Mouse (Mus musculus): ENCODE data around the gene Gpr142. TPM values are rescaled to one million over a fixed set of nuclear protein-coding genes. Genes with fewer than 3 reads are reported as not detected.

Gene Gpr142
- polyA plus RNA-seq, 1 experiment: not detected

GRCm38 (mm10) chr11:114816934-114817333 lies 18.2 kb downstream of the Gpr142 start:
- Histone ChIP-seq H3K27me3 (ENCODE audit: control insufficient read depth, insufficient read depth, low read length) (no peaks in the 10 kb centered on the region), H3K27ac (ENCODE audit: control insufficient read depth, insufficient read depth, low read length) (no peak overlapping the region), H3K36me3 (ENCODE audit: control insufficient read depth, insufficient read depth, low read length) (no peaks in the 10 kb centered on the region), H3K4me3 (ENCODE audit: control insufficient read depth, insufficient read depth, low read length) (no peak overlapping the region), H3K4me1 (replicated peaks; ENCODE audit: control insufficient read depth, insufficient read depth, low read length) (peaks cover 17% of the 10 kb centered on the region)
- no peak for DNase-seq
- TF ChIP-seq CTCF (IDR thresholded peaks at IDR 0.05; ENCODE audit: borderline replicate concordance, control insufficient read depth, extremely low read depth, insufficient read depth, low read length, poor library complexity) (no peak), POLR2A (IDR thresholded peaks at IDR 0.05; ENCODE audit: control insufficient read depth, extremely low read depth, insufficient read depth, low read length, poor library complexity) (no peak)
- 85% methylated on average over 4 of the region's 4 CpGs for WGBS

DNA sequence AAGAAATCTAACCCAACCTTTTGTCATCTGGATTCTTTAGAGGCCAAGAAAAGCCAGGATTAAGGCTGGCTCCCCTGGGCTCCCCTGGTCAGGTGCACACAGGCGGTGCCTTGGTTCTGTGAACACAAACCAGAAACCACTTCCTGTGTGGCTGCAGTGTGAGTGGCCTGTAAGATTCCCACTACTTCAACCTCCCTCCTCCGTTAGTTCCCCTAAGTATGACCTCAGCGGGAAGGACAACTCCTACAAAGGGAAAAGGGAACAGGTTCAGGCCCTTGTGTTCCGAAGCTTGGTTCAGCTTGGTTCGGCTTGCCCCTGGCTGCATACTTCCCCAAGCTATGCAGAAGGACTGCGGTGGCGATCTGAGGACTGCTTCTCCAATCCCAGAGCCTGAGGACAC lies 19.5 kb downstream of the Gpr142 start:
- H3K4me3 ChIP-seq (ENCODE audit: control insufficient read depth, insufficient read depth, low read length): no peak overlapping the region
- 36% methylated on average over 7 of the region's 7 CpGs for WGBS
- no peak for TF ChIP-seq POLR2A (IDR thresholded peaks at IDR 0.05; ENCODE audit: control insufficient read depth, extremely low read depth, insufficient read depth, low read length, poor library complexity)
- TF ChIP-seq CTCF (IDR thresholded peaks at IDR 0.05; ENCODE audit: borderline replicate concordance, control insufficient read depth, extremely low read depth, insufficient read depth, low read length, poor library complexity): no peak
- no peak overlapping the region for H3K27ac ChIP-seq (ENCODE audit: control insufficient read depth, insufficient read depth, low read length)
- peaks cover 17% of the 10 kb centered on the region for H3K4me1 ChIP-seq (replicated peaks; ENCODE audit: control insufficient read depth, insufficient read depth, low read length)
- DNase-seq: no peak
- no peaks in the 10 kb centered on the region for H3K27me3 ChIP-seq (ENCODE audit: control insufficient read depth, insufficient read depth, low read length)
- no peaks in the 10 kb centered on the region for H3K36me3 ChIP-seq (ENCODE audit: control insufficient read depth, insufficient read depth, low read length)

DNA sequence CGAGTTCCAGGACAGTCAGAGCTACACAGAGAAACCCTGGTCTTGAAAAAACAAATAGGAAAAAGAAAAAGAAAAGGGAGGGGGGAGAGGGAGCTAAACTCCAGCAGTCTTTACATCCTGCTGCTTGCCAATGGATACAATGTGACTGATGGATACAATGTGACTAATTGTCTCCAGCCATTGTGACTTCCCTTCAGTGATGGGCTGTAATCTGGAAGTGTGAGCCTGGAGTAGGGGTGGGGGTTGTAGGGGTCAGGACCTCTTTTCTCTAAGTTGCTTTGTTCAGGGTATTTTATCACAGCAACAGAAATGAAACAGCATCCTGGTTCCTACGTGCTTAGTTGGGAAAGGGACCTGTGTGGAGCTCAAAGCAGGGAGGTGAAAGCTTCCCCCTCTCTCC lies 20.4 kb downstream of the Gpr142 start:
- WGBS: 86% methylated on average over 2 of the region's 2 CpGs
- no peaks in the 10 kb centered on the region for H3K27me3 ChIP-seq (ENCODE audit: control insufficient read depth, insufficient read depth, low read length)
- no peak overlapping the region for H3K27ac ChIP-seq (ENCODE audit: control insufficient read depth, insufficient read depth, low read length)
- H3K4me1 ChIP-seq (replicated peaks; ENCODE audit: control insufficient read depth, insufficient read depth, low read length): peaks cover 17% of the 10 kb centered on the region
- no peak for DNase-seq
- TF ChIP-seq POLR2A (IDR thresholded peaks at IDR 0.05; ENCODE audit: control insufficient read depth, extremely low read depth, insufficient read depth, low read length, poor library complexity) (no peak), CTCF (IDR thresholded peaks at IDR 0.05; ENCODE audit: borderline replicate concordance, control insufficient read depth, extremely low read depth, insufficient read depth, low read length, poor library complexity) (no peak)
- no peak overlapping the region for H3K4me3 ChIP-seq (ENCODE audit: control insufficient read depth, insufficient read depth, low read length)
- H3K36me3 ChIP-seq (ENCODE audit: control insufficient read depth, insufficient read depth, low read length): no peaks in the 10 kb centered on the region

DNA sequence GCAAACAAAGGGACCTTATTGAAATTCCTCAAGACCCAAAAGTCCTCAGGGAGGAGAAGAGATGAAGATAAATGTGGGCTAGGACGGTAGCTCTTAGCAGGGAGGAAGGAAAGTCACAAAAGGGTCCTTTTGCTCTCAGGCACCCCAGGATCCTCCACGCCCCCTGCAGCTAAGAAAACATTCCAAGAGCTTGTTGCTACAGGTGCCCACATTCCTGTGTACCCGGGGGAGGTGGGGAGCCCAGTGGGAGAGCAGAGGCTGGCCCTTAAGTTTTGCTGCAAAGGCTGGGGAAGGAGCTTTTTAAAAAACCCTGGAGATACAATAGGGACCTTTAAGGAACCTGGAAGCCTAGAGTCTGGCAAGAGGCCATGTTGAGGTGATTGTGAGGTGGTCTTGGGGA lies 21.7 kb downstream of the Gpr142 start:
- DNase-seq: no peak
- Histone ChIP-seq H3K4me3 (ENCODE audit: control insufficient read depth, insufficient read depth, low read length) (no peak overlapping the region), H3K36me3 (ENCODE audit: control insufficient read depth, insufficient read depth, low read length) (no peaks in the 10 kb centered on the region), H3K27ac (ENCODE audit: control insufficient read depth, insufficient read depth, low read length) (no peak overlapping the region), H3K4me1 (replicated peaks; ENCODE audit: control insufficient read depth, insufficient read depth, low read length) (peaks cover 9% of the 10 kb centered on the region), H3K27me3 (ENCODE audit: control insufficient read depth, insufficient read depth, low read length) (no peaks in the 10 kb centered on the region)
- 81% methylated on average over 3 of the region's 3 CpGs for WGBS
- TF ChIP-seq POLR2A (IDR thresholded peaks at IDR 0.05; ENCODE audit: control insufficient read depth, extremely low read depth, insufficient read depth, low read length, poor library complexity): no peak
- TF ChIP-seq CTCF (IDR thresholded peaks at IDR 0.05; ENCODE audit: borderline replicate concordance, control insufficient read depth, extremely low read depth, insufficient read depth, low read length, poor library complexity): no peak

DNA sequence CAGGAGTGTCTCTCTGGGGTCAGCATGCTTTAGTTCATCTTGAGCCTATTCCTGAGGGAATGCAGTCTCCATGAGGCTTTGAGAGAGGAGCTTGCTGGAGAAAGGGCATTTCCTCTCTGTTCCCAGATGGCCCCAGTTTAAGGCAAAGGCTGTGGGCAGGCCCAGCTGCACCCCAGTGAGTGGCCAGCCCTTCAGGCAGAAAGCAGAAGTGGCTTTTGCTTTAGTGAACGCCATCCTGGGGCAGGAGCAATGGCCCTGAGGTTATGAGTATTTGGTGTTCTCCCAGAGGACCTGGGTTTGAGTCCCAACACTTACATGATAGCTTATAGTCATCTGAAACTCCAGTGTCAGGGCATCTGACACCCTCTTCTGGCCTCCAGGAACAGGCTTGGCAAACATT lies 22.6 kb downstream of the Gpr142 start:
- no peaks in the 10 kb centered on the region for H3K36me3 ChIP-seq (ENCODE audit: control insufficient read depth, insufficient read depth, low read length)

DNA sequence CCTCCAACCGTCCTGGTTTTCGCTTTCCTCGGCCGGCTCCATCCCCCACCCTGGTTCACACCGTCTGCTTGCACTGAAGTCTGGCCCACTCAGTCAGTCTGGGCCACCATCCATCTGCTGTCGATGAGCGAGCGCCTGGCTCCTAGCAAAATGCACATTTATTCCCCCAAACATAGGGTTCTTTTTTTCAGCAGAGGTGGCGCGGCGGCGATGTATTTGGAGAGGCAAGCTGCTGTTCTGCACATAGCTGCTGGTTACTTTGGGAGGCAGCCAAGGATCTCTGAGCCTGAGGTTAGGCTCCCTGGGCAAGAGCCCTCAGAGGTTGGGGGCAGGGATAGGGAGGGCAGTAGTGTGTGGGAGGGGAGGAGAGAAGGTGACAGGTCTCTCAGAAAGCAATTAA lies 24.0 kb downstream of the Gpr142 start:
- Histone ChIP-seq H3K27me3 (ENCODE audit: control insufficient read depth, insufficient read depth, low read length) (no peaks in the 10 kb centered on the region), H3K27ac (ENCODE audit: control insufficient read depth, insufficient read depth, low read length) (no peak overlapping the region), H3K4me3 (ENCODE audit: control insufficient read depth, insufficient read depth, low read length) (no peak overlapping the region), H3K36me3 (ENCODE audit: control insufficient read depth, insufficient read depth, low read length) (no peaks in the 10 kb centered on the region), H3K4me1 (replicated peaks; ENCODE audit: control insufficient read depth, insufficient read depth, low read length) (0 out of 2 replicates have a peak, but pooled peaks cover 5% of the 10 kb centered on the region)
- WGBS: 94% methylated on average over 12 of the region's 12 CpGs
- TF ChIP-seq CTCF (IDR thresholded peaks at IDR 0.05; ENCODE audit: borderline replicate concordance, control insufficient read depth, extremely low read depth, insufficient read depth, low read length, poor library complexity) (no peak), POLR2A (IDR thresholded peaks at IDR 0.05; ENCODE audit: control insufficient read depth, extremely low read depth, insufficient read depth, low read length, poor library complexity) (no peak)
- no peak for DNase-seq

More for the DNA sequence above, 22.6 kb downstream of the Gpr142 start:
- 0 out of 2 replicates have a peak, but pooled peaks cover 5% of the 10 kb centered on the region for H3K4me1 ChIP-seq (replicated peaks; ENCODE audit: control insufficient read depth, insufficient read depth, low read length)
- no peak overlapping the region for H3K4me3 ChIP-seq (ENCODE audit: control insufficient read depth, insufficient read depth, low read length)
- no peak overlapping the region for H3K27ac ChIP-seq (ENCODE audit: control insufficient read depth, insufficient read depth, low read length)
- H3K27me3 ChIP-seq (ENCODE audit: control insufficient read depth, insufficient read depth, low read length): no peaks in the 10 kb centered on the region
- no peak for TF ChIP-seq POLR2A (IDR thresholded peaks at IDR 0.05; ENCODE audit: control insufficient read depth, extremely low read depth, insufficient read depth, low read length, poor library complexity)
- TF ChIP-seq CTCF (IDR thresholded peaks at IDR 0.05; ENCODE audit: borderline replicate concordance, control insufficient read depth, extremely low read depth, insufficient read depth, low read length, poor library complexity): no peak
- 8% methylated on average over 1 of the region's 1 CpGs for WGBS
- no peak for DNase-seq

- H3K36me3 ChIP-seq (ENCODE audit: control insufficient read depth, insufficient read depth, low read length): no peaks in the 10 kb centered on the region
- no peak overlapping the region for H3K27ac ChIP-seq (ENCODE audit: control insufficient read depth, insufficient read depth, low read length)
- H3K4me3 ChIP-seq (ENCODE audit: control insufficient read depth, insufficient read depth, low read length): no peak overlapping the region
- DNase-seq: no peak
- 0 out of 2 replicates have a peak, but pooled peaks cover under 1% of the 10 kb centered on the region for H3K4me1 ChIP-seq (replicated peaks; ENCODE audit: control insufficient read depth, insufficient read depth, low read length)
- no peak for TF ChIP-seq POLR2A (IDR thresholded peaks at IDR 0.05; ENCODE audit: control insufficient read depth, extremely low read depth, insufficient read depth, low read length, poor library complexity)
- H3K27me3 ChIP-seq (ENCODE audit: control insufficient read depth, insufficient read depth, low read length): no peaks in the 10 kb centered on the region
- 94% methylated on average over 11 of the region's 11 CpGs for WGBS
Measured at GRCm38 (mm10) chr11:114823199-114823725, 24.5 kb downstream of the Gpr142 start.
